Mouse (Mus musculus): ENCODE measurements around the gene Cpne4.

The Cpne4 gene

GRCm38 (mm10) chr9:105048351-105048750 is 501.3 kb downstream of the Cpne4 start:
- no peak for DNase-seq (ENCODE audit: low read depth)

GRCm38 (mm10) chr9:105049636-105050035 is 502.6 kb downstream of the Cpne4 start:
- no peak for DNase-seq (ENCODE audit: low read depth)

GRCm38 (mm10) chr9:105050257-105050656 is 503.2 kb downstream of the Cpne4 start:
- no peak for DNase-seq (ENCODE audit: low read depth)

- DNase-seq (ENCODE audit: low read depth), result peak; percentile 85
Measured at GRCm38 (mm10) chr9:105053147-105053557, 506.1 kb downstream of the Cpne4 start, which contains the start of gene Mrpl3. TSS of gene Mrpl3 (plus strand) at chr9:105053239.

- peak; percentile 67 for DNase-seq (ENCODE audit: low read depth)
Measured at GRCm38 (mm10) chr9:105053812-105054211, 506.7 kb downstream of the Cpne4 start.

GRCm38 (mm10) chr9:105069106-105069505 is 522.0 kb downstream of the Cpne4 start:
- no peak for DNase-seq (ENCODE audit: low read depth)

- DNase-seq (ENCODE audit: low read depth), result peak; percentile 23
Measured at GRCm38 (mm10) chr9:105072991-105073748, 526.1 kb downstream of the Cpne4 start.

- DNase-seq (ENCODE audit: low read depth), result no peak
Measured at GRCm38 (mm10) chr9:105074851-105075250, 527.8 kb downstream of the Cpne4 start.

- no peak for DNase-seq (ENCODE audit: low read depth)
Measured at GRCm38 (mm10) chr9:105076756-105077424, 529.8 kb downstream of the Cpne4 start.

GRCm38 (mm10) chr9:105078460-105078859 is 531.4 kb downstream of the Cpne4 start:
- no peak for DNase-seq (ENCODE audit: low read depth)

- no peak for DNase-seq (ENCODE audit: low read depth)
Measured at GRCm38 (mm10) chr9:105080246-105080645, 533.2 kb downstream of the Cpne4 start.

Data from 416B (cell line).